Mouse (Mus musculus) G1E (cell line): ENCODE results near the gene Usf3.

ENCODE experiments used
- CTCF ChIP-seq: IDR thresholded peaks from 2 replicates; pipeline ENCODE4 v1.5.1; 2012; ENCODE audit warnings: low read depth, low read length, inconsistent platforms, mixed read lengths
- GATA1 ChIP-seq: IDR thresholded peaks from 2 replicates; pipeline ENCODE4 v1.6.1; 2012; ENCODE audit warnings: borderline replicate concordance, low read length, inconsistent platforms, mixed read lengths
- POLR2AphosphoS5 ChIP-seq: IDR thresholded peaks from 2 replicates; pipeline ENCODE4 v1.6.1; 2012; ENCODE audit warnings: low read depth, low read length, inconsistent platforms; ENCODE audit not compliant: insufficient replicate concordance
- TAL1 ChIP-seq: conservative IDR thresholded peaks from 2 replicates; pipeline ENCODE4 v1.6.1; 2012; ENCODE audit warnings: low read depth, low read length, inconsistent platforms, mixed read lengths

DNA sequence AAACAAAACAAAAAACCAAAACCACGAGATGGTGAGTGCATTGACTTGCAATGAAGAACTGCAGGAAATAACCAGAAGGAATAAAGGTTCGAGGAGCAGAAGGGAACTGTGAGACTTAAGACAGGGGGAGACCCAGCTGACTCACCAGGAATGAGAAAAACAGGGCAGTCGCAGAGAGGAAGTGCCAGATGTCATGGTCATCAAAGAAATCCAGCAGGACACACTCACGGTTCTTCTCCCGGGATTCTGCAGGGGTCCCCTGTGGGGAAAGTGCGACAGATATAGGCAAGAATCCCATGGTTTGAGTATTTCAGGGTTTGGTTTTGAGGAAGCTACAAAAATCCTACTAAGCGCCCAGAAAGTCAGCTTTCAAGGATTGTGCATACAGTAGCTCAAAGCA is 70.3 kb downstream of the Usf3 start:
- TF ChIP-seq CTCF (no peak), POLR2AphosphoS5 (no peak), TAL1 (no peak), GATA1 (no peak)
